Mouse (Mus musculus): ENCODE results near the gene Srrm4.

DNA sequence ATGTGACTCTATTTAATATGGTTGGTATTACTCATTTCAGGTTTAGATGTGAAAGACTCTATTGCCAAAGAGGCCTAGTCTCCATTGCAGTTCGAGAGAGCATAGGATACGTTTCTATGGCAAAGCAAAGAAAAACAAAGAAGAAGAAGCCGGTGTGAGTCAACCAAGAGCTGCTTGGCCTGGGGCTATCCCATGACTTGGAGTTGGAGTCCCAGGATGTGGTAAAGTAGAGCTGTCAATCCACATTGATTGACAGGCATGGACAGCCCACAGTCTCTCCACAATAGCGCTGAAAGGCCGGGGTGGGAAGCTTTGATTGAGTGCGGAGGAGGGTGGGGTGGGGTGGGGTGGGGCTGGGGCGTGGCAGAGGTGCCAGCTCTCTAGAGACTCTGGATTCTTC is 158.7 kb downstream of the Srrm4 start:
- TF ChIP-seq CTCF (IDR thresholded peaks at IDR 0.05; ENCODE audit: low read depth, low read length) (no peak), POLR2A (IDR thresholded peaks at IDR 0.05; ENCODE audit: extremely low read depth, insufficient read depth, low read length) (no peak)

Data from liver, adult 2 months (tissue).